Mouse (Mus musculus) CD4-positive, CD25-positive, alpha-beta regulatory T cell (primary cell): Measurements from ENCODE around the gene Slc2a6. TPM values are rescaled to one million over a fixed set of nuclear protein-coding genes. Genes with fewer than 3 reads are reported as not detected.

Source experiments
- polyA plus RNA-seq: library from polyadenylated mRNA; unstranded; fragments of 100-300 nt; shearing (Covaris generic); gene quantifications from one replicate; pipeline ENCODE4 v1.2.1, GENCODE M21; 2017

The Slc2a6 gene
- polyA plus RNA-seq = 0.95 TPM

GRCm38 (mm10) chr2:27027618-27028436 is at the start of gene Slc2a6:
Slc2a6 (minus strand) TSS chr2:27027998.

GRCm38 (mm10) chr2:27071978-27072377 is 44.2 kb upstream of the Slc2a6 start, which contains the start of gene Mymk:
Mymk (minus strand) TSS chr2:27072179.

GRCm38 (mm10) chr2:27009714-27010244 is 18.0 kb downstream of the Slc2a6 start, which contains the start of gene Cacfd1:
Cacfd1 (plus strand) TSS chr2:27009926.

GRCm38 (mm10) chr2:26973116-26973515 is 54.7 kb downstream of the Slc2a6 start, which contains the start of gene Adamts13:
Adamts13 (plus strand) TSS chr2:26973416.

Other genes starting within 250 kb of the Slc2a6 start
- not detected for gene Abo, start 163.0 kb downstream of the Slc2a6 start, polyA plus RNA-seq
- 41.9 TPM for gene Surf6, start 125.1 kb downstream of the Slc2a6 start, polyA plus RNA-seq
- 29.2 TPM for gene Med22, start 117.3 kb downstream of the Slc2a6 start, polyA plus RNA-seq
- 243 TPM for gene Rpl7a, start 117.2 kb downstream of the Slc2a6 start, polyA plus RNA-seq
- gene Surf2, start 111.6 kb downstream of the Slc2a6 start, polyA plus RNA-seq = 74.5 TPM
- 98.5 TPM for gene Surf1, start 111.5 kb downstream of the Slc2a6 start, polyA plus RNA-seq
- 157 TPM for gene Surf4, start 94.1 kb downstream of the Slc2a6 start, polyA plus RNA-seq
- gene Stkld1, start 94.0 kb downstream of the Slc2a6 start, polyA plus RNA-seq = 0.37 TPM
- 75.0 TPM for gene Rexo4, start 63.6 kb downstream of the Slc2a6 start, polyA plus RNA-seq
- gene Adamts13, start 54.6 kb downstream of the Slc2a6 start, polyA plus RNA-seq = 0.07 TPM
- 37.7 TPM for gene Cacfd1, start 18.1 kb downstream of the Slc2a6 start, polyA plus RNA-seq
- not detected for gene Mymk, start 44.2 kb upstream of the Slc2a6 start, polyA plus RNA-seq
- 0.74 TPM for gene Adamtsl2, start 51.4 kb upstream of the Slc2a6 start, polyA plus RNA-seq
- 0.55 TPM for gene Fam163b, start 114.5 kb upstream of the Slc2a6 start, polyA plus RNA-seq
- gene Dbh, start 137.2 kb upstream of the Slc2a6 start, polyA plus RNA-seq = not detected
- gene Sardh, start 220.3 kb upstream of the Slc2a6 start, polyA plus RNA-seq = 7.4 TPM